Mouse (Mus musculus): ENCODE measurements around the gene Snrnp25.

Snrnp25 gene

DNA sequence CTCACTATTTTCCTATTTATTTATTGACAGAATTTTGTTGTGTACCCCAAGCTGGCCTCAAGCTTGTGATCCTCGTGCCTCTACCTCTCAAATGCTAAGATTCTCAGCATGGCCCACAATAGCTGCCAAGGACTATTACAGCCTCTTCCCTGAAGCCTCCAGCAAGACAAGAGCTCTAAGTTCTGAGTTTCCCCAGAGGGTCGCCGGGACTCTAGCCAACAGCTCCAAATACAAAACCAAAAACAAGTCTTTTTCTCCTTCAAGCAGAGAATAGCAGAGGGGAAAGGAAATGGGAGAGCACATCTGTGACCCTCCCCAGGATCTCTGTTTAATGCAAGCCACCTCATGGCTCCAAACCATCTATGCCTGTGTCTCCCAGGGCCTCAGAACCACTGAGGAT, 38.8 kb downstream of the Snrnp25 start:
- DNase-seq (ENCODE audit: extremely low spot score): no peak

DNA sequence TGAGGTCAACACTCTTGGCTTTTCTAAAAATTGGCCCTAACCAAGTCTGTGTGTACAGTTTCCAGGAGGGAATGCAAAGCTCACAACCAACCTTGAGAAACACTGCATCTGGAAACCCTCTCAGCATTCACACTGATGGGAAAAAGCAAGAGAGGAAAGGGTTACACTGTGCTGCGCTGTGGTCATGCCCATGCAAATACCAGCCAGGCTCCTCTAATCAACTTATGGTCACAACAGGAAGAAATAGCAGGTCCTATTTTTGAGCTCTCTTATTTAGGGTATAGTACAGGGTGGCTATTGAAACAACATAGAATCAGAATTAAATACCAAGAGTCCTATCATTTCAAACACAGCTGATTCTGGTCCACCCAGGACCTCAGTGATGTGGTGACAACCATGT, 39.4 kb downstream of the Snrnp25 start:
- no peak for DNase-seq (ENCODE audit: extremely low spot score)

DNA sequence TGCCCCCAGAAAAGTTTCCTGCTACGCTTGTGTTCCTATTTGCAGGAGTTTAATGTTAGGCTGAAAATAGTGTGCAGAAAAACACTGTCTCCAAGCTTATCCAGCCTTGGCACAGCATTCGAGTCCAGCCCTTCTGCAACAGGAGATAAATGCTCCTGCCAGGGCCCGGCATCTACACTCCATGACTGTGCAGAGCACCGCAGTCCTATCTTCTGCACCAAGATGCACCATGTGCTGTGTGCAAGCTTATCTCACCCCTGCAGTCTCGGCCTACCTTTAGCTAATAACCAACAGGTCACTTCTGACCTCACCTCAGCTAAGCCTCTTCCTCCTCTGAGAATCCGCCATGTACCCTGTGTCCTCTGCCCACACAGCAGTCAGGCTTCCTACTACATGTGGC, 40.4 kb downstream of the Snrnp25 start:
- DNase-seq (ENCODE audit: extremely low spot score): no peak

DNA sequence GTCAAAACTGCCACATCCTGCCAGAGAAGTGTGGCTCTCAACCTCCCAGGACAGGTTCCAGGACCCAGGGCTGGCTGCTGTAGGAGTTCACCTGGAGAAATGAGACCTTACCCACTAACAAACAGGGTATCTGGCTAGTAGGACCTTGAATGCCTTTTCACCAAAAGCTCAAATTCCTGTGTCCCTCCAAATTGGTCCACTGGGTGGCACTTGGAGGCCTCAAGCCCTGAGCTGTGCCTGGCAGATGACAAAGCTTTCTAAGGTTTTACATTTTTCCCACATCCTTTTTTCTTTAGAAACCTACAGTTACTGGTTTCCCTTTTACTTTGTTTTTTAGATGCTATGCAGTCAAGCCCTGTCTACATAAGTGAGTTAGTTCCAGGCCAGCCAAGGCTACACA, 41.9 kb downstream of the Snrnp25 start:
- no peak for DNase-seq (ENCODE audit: extremely low spot score)

DNA sequence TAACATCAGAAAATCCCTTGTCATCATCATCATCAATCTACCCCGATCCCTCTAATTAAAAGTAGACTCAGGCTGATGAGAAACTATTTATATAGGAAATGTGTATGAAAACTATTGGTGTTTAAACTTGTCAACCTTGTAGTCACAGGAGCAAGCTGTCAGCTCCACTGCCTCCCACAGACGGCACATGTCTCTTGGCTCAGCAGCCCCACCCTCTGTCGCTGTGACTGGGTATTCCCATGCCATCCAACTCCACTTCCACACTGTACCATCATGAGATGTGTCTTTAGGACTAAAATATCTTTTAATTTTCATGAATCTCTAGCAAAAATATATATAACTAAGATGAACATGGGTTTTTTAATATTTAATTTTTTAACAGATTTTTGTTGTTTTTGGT, 43.1 kb downstream of the Snrnp25 start:
- no peak for DNase-seq (ENCODE audit: extremely low spot score)

DNA sequence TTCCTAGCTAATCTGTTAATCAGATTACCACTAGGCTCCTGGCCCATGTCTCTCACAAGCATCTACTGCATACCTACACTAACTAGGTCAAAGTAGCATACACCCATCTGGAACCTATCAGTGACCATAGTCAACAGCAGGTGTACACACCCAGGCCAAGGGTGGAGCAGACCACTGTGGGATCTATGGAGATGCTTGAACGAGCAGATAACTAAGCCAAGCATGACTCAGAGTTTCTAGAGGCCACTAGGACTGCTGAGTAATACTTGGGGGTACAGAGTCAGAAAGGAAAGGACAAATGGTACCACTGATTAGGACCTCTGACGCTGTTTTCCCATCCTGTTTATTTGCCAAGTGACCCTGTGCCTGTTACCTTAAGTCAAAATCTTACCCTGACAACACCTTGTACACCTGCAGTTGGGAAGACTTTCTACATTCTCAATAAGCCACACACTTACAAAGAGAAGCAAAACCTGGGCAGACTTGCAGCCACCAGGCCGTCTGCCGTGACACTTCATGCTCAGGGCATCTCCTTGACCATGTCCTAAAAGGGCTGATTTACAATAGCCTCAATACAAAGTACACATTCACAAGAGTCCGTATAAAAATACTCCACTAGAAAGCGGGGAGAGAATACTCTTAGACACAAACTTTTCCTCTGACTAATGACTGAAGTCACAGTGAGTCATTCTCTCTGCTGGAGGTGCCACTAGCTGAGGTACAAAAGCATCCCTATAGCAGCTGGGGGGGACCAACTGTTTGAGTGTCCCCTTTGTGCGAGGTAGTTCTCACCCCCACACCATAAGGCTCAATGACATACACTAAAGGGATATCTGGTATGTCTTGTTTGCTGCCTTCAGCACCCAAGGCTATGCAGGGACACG, 45.9 kb downstream of the Snrnp25 start:
- DNase-seq (ENCODE audit: extremely low spot score): no peak

DNA sequence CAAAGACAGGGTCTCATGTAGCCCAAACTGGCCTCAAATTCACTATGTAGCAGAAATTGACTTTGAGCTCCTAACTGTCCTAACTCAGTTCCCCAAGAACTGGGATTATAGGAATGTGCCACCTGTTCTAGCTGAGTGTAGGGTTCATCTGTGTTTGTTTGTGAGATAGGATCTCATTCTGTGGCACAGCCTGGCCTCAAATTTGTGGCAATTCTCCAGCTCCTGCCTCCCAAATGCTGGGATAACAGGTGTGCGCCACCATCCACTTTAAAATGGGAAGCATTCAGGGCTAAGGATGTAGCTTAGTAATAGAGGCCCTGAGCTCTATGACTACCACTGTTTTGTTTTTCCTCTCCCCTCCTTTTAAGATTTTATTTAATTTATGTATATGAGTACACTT, 47.9 kb downstream of the Snrnp25 start:
- no peak for DNase-seq (ENCODE audit: extremely low spot score)

DNA sequence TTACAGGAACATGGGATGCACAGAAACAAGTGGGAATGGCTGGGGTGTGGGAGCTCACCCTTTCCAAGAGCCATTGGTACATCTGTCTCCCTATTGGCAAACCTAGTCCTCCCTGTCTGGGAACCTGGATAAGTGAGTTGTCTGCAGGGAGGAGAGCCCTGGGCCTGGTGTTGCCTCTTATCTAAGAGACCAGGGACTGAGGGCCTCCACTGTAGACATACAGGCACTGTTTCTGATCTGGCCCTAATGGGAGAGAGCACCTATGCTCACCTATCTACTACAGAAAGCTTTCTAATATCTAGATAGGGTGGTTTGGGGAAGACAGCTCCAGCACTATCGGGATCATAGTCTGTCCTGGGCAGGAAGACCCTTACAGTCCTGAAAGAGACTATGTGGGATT, 50.9 kb downstream of the Snrnp25 start:
- DNase-seq (ENCODE audit: extremely low spot score): no peak

DNA sequence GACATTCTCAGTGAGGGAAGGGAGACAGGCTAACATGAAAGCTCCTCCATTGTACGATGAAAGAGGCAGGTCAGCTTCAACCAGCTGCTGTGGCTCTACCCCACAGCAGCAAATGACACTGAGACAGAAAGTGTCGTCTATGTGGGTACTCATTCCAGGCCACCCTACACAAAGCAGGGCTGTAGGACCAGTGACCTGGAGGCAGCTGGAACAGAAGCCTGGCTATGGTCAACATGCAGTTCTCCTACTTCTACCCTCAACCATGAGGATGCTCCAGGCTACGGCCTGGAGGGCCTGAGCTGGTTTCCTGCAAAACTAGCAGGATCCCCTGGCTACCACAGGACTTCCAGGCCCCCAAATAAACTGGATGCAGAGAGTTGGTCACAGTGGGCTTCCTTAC, 51.4 kb downstream of the Snrnp25 start:
- no peak for DNase-seq (ENCODE audit: extremely low spot score)

All from embryo, embryonic 9.5 days (tissue).